Mouse (Mus musculus) lung, embryonic 16.5 days (tissue): ENCODE data around the gene Cldn12. TPM values are rescaled to one million over a fixed set of nuclear protein-coding genes. Genes with fewer than 3 reads are reported as not detected.

Experiments
- ATAC-seq: fragments of 200-750 bp; cut with Nextera tagmentation; 2 replicates; pipeline ENCODE4 v1.8.0; 2017; ENCODE audit warnings: low read depth, mild to moderate bottlenecking, moderate library complexity
- H3K27ac ChIP-seq: fragments of 300-500 bp; sonication (generic); 2 replicates; pipeline ENCODE4 v1.5.1; 2014; ENCODE audit warnings: mild to moderate bottlenecking, control low read depth, low read length
- H3K27me3 ChIP-seq: fragments of 300-500 bp; sonication (generic); 2 replicates; pipeline ENCODE4 v1.6.1; 2014; ENCODE audit warnings: low read depth, low read length, mixed read lengths; ENCODE audit not compliant: control insufficient read depth, insufficient read depth
- H3K36me3 ChIP-seq: fragments of 300-500 bp; sonication (generic); 2 replicates; pipeline ENCODE4 v1.6.1; 2014; ENCODE audit warnings: low read length; ENCODE audit not compliant: control insufficient read depth, insufficient read depth
- H3K4me1 ChIP-seq: fragments of 300-500 bp; sonication (generic); replicated peaks from 2 replicates; pipeline ENCODE4 v1.6.1; 2014; ENCODE audit warnings: low read length, mixed read lengths; ENCODE audit not compliant: control insufficient read depth, insufficient read depth
- H3K4me2 ChIP-seq: fragments of 300-500 bp; sonication (generic); 2 replicates; pipeline ENCODE4 v1.6.1; 2014; ENCODE audit warnings: low read depth, low read length, control low read depth
- H3K4me3 ChIP-seq: fragments of 300-500 bp; sonication (generic); 2 replicates; pipeline ENCODE4 v1.5.1; 2014; ENCODE audit warnings: mild to moderate bottlenecking, low read length, control low read depth
- H3K9ac ChIP-seq: fragments of 300-500 bp; sonication (generic); 2 replicates; pipeline ENCODE4 v1.6.1; 2014; ENCODE audit warnings: low read length, control low read depth
- H3K9me3 ChIP-seq: fragments of 300-500 bp; sonication (generic); 2 replicates; pipeline ENCODE4 v1.6.1; 2016; ENCODE audit warnings: low read length; ENCODE audit not compliant: control insufficient read depth
- WGBS: fragments of 180-500 bp; shearing (Covaris S2); extraction: QIAGEN DNeasy Blood & Tissue Kit; methylation state at CpG from one replicate; pipeline ENCODE4 v1.1.7; 2014; 5-methylcytosine and 5-hydroxymethylcytosine counted together
- polyA plus RNA-seq: library from polyadenylated mRNA; unstranded; fragments of >200 nt; fragmentation: Nextera tagmentation; extraction: Ambion mirVana; gene quantifications from 2 replicates; pipeline ENCODE4 v1.2.1, GENCODE M21; 2015

Gene Cldn12
- polyA plus RNA-seq, 1 experiment from 2014 or later, result 15.7 TPM

DNA sequence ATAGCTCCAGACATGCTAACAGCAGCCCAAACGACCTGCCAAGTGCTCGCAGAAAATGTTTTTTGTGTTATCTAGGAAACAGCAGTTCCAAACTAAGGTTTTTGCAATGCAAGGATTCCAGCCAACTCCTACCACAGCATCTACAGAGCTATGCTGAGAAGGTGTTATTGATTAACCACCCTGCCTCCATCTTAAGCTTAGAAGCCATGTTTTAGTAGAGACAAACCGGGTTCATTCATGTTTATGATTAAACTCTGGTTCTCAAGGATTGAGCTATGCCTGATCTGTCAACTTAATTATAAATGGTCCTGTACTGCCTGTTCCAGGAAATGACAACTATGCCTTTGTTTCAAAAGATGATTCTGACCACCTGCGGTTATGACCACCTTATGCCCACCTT, 38.6 kb downstream of the Cldn12 start:
- no peaks in the 10 kb centered on the region for H3K4me1 ChIP-seq
- no peak overlapping the region for H3K4me3 ChIP-seq
- H3K9me3 ChIP-seq, result no peaks in the 10 kb centered on the region
- no peak overlapping the region for H3K9ac ChIP-seq
- no peak overlapping the region for H3K27ac ChIP-seq
- 65% methylated on average over 4 of the region's 4 CpGs for WGBS
- ATAC-seq, result no peak
- no peaks in the 10 kb centered on the region for H3K27me3 ChIP-seq
- no peaks in the 10 kb centered on the region for H3K36me3 ChIP-seq
- no peak overlapping the region for H3K4me2 ChIP-seq

DNA sequence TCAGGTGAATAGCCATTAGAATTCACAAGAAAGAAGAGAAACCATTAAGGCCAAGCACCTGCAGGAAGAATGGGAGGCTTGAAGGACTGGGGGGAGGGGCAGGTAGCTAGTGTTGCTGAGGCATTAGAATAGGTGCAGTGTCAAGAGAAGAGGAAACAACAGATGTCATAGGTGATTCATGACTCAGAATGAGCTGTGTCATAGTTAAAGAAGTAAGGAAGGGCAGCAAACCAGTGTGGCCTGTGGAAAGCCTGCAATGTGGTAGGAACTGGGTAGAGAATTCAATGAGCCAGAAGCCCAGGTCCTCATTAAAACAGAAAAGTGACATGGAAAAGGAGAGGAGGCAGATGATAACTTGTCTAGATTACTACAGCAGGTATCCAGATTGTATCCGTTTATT, 49.5 kb downstream of the Cldn12 start:
- WGBS, result 86% methylated on average over 1 of the region's 1 CpGs
- no peak for ATAC-seq
- Histone ChIP-seq H3K27me3 (no peaks in the 10 kb centered on the region), H3K4me3 (no peak overlapping the region), H3K9me3 (no peaks in the 10 kb centered on the region), H3K4me2 (no peak overlapping the region), H3K4me1 (no peaks in the 10 kb centered on the region), H3K27ac (no peak overlapping the region), H3K36me3 (no peaks in the 10 kb centered on the region), H3K9ac (no peak overlapping the region)

Other genes starting within 250 kb of the Cldn12 start
- 28.6 and 29.1 TPM in 2 replicates for gene Cdk14, start 94.6 kb downstream of the Cldn12 start, polyA plus RNA-seq
- gene 1700015F17Rik, start 35.8 kb downstream of the Cldn12 start, polyA plus RNA-seq, result not detected in 2 replicates
- 22.0 and 24.3 TPM in 2 replicates for gene Gtpbp10, start 44.6 kb upstream of the Cldn12 start, polyA plus RNA-seq
- 0.63 and 0.88 TPM in 2 replicates for gene Gm8773, start 58.8 kb upstream of the Cldn12 start, polyA plus RNA-seq
- gene Cfap69, start 149.3 kb upstream of the Cldn12 start, polyA plus RNA-seq, result 6.5 and 6.8 TPM in 2 replicates
- gene Steap2, start 179.6 kb upstream of the Cldn12 start, polyA plus RNA-seq, result 3.6 and 4.3 TPM in 2 replicates
- 2.0 and 3.3 TPM in 2 replicates for gene Steap1, start 234.4 kb upstream of the Cldn12 start, polyA plus RNA-seq